Mouse (Mus musculus): Measurements from ENCODE around the gene Slc46a1.

Gene Slc46a1

GRCm38 (mm10) chr11:78502909-78503650 lies 37.6 kb downstream of the Slc46a1 start, which contains the start of gene Sebox:
Gene Sebox (plus strand): TSS chr11:78503447.
- no peak for DNase-seq (ENCODE audit: low spot score)

GRCm38 (mm10) chr11:78505430-78505829 lies 39.9 kb downstream of the Slc46a1 start:
- no peak for DNase-seq (ENCODE audit: low spot score)

- no peak for DNase-seq (ENCODE audit: low spot score)
Observed at GRCm38 (mm10) chr11:78509148-78509547, 43.7 kb downstream of the Slc46a1 start.

GRCm38 (mm10) chr11:78512025-78512957 lies 46.8 kb downstream of the Slc46a1 start, which contains the start of the genes Tmem199 and Poldip2:
Gene Tmem199 (minus strand): TSS chr11:78512172.
Gene Poldip2 (plus strand): TSS chr11:78512193.
- peak; percentile 82 for DNase-seq (ENCODE audit: low spot score)

- no peak for DNase-seq (ENCODE audit: low spot score)
Observed at GRCm38 (mm10) chr11:78513106-78513790, 47.8 kb downstream of the Slc46a1 start.

GRCm38 (mm10) chr11:78515549-78516325 lies 50.2 kb downstream of the Slc46a1 start:
- no peak for DNase-seq (ENCODE audit: low spot score)

- DNase-seq (ENCODE audit: low spot score): no peak
Observed at GRCm38 (mm10) chr11:78518931-78519330, 53.4 kb downstream of the Slc46a1 start.
